Mouse (Mus musculus) intestine, embryonic 14.5 days (tissue): ENCODE measurements around the gene Kcnh1. TPM values are rescaled to one million over a fixed set of nuclear protein-coding genes. Genes with fewer than 3 reads are reported as not detected.

ENCODE experiments used
- ATAC-seq: fragments of 200-750 bp; cut with Nextera tagmentation; replicated peaks from 2 replicates; pipeline ENCODE4 v1.8.0; 2017; ENCODE audit warnings: low read depth, moderate number of reproducible peaks, moderate TSS enrichment, moderate library complexity; ENCODE audit not compliant: low FRiP score, low TSS enrichment
- DNase-seq: peaks from one replicate; pipeline ENCODE4 v3.0.0-alpha.2; 2018; ENCODE audit warnings: low spot score
- H3K27ac ChIP-seq: fragments of 300-500 bp; sonication (generic); 2 replicates; pipeline ENCODE4 v1.5.1; 2014; ENCODE audit warnings: low read depth, mild to moderate bottlenecking, control low read depth
- H3K27me3 ChIP-seq: fragments of 300-500 bp; sonication (generic); replicated peaks from 2 replicates; pipeline ENCODE4 v1.6.1; 2014; ENCODE audit warnings: low read length, control low read depth; ENCODE audit not compliant: control insufficient read depth, insufficient read depth
- H3K36me3 ChIP-seq: fragments of 300-500 bp; sonication (generic); 2 replicates; pipeline ENCODE4 v1.6.1; 2014; ENCODE audit warnings: low read length, control low read depth; ENCODE audit not compliant: control insufficient read depth, insufficient read depth
- H3K4me1 ChIP-seq: fragments of 300-500 bp; sonication (generic); replicated peaks from 2 replicates; pipeline ENCODE4 v1.6.1; 2014; ENCODE audit warnings: low read length, control low read depth, mixed read lengths; ENCODE audit not compliant: control insufficient read depth, insufficient read depth
- H3K4me2 ChIP-seq: fragments of 300-500 bp; sonication (generic); 2 replicates; pipeline ENCODE4 v1.6.1; 2014; ENCODE audit warnings: low read length
- H3K4me3 ChIP-seq: fragments of 300-500 bp; sonication (generic); 2 replicates; pipeline ENCODE4 v1.5.1; 2014; ENCODE audit warnings: low read depth, low read length, control low read depth, mixed read lengths
- H3K9ac ChIP-seq: fragments of 300-500 bp; sonication (generic); 2 replicates; pipeline ENCODE4 v1.6.1; 2014; ENCODE audit warnings: mild to moderate bottlenecking, low read length
- H3K9me3 ChIP-seq: fragments of 300-500 bp; sonication (generic); 2 replicates; pipeline ENCODE4 v1.6.1; 2016; ENCODE audit warnings: low read length, control low read depth; ENCODE audit not compliant: control insufficient read depth
- whole genome bisulfite sequencing: fragments of 180-500 bp; shearing (Covaris S2); extraction: QIAGEN DNeasy Blood & Tissue Kit; methylation state at CpG from one replicate; pipeline ENCODE4 v1.1.7; 2014; 5-methylcytosine and 5-hydroxymethylcytosine counted together
- polyA plus RNA-seq: library from polyadenylated mRNA; unstranded; fragments of >200 nt; fragmentation: Nextera tagmentation; extraction: Ambion mirVana; gene quantifications from 2 replicates; pipeline ENCODE4 v1.2.1, GENCODE M21; 2014

Gene Kcnh1
- polyA plus RNA-seq, 1 experiment from 2014 or later, result 0.85 TPM

DNA sequence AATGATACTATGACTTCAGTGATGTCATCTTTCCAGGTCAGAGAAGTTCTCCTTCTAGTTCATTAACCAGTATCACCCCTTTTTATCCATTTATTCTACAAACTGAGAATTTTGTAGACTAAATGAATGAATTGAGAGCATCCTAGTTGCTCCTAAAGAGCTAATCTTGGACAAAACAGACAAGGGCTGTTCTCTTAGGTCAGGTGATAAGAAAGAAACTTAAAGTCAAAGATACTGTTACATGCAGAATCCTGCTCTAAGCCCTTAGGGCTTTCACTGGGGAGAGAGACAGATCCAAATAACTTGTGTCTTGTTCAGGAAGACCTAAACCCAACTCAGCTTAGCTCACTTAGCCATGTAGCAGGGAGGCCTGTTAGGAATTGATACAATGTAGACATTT is 312.3 kb downstream of the Kcnh1 start:
- Histone ChIP-seq H3K9ac (no peak overlapping the region), H3K27me3 (no peaks in the 10 kb centered on the region), H3K4me1 (no peaks in the 10 kb centered on the region), H3K36me3 (no peaks in the 10 kb centered on the region), H3K27ac (no peak overlapping the region), H3K4me3 (no peak overlapping the region), H3K9me3 (no peaks in the 10 kb centered on the region), H3K4me2 (no peak overlapping the region)
- DNase-seq, result no peak
- no peak for ATAC-seq

DNA sequence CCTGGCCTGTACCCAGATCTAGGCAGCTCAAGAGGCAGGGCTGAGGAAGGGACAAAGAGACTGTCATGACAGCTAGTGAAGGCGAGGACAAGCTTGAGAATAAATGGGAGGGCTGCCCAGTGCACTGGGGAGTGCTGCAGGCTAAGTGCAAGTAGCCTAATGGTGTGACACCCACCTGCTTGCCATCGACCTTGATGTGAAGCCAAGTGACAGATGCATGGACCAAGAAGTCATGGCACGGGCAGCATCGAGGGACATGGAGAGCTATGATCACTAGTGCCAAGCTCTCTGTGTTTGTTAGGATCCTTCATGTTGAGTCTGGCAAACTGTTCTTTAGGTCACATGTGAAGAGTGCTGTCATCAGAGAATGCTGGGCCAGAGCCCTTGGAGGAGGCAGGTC is 313.1 kb downstream of the Kcnh1 start:
- H3K9me3 ChIP-seq, result no peaks in the 10 kb centered on the region
- no peaks in the 10 kb centered on the region for H3K4me1 ChIP-seq
- no peaks in the 10 kb centered on the region for H3K36me3 ChIP-seq
- H3K27ac ChIP-seq, result no peak overlapping the region
- H3K27me3 ChIP-seq, result no peaks in the 10 kb centered on the region
- DNase-seq (no peak), ATAC-seq (no peak)
- H3K9ac ChIP-seq, result no peak overlapping the region
- H3K4me3 ChIP-seq, result no peak overlapping the region
- 88% methylated on average over 4 of the region's 4 CpGs for WGBS
- H3K4me2 ChIP-seq, result no peak overlapping the region

DNA sequence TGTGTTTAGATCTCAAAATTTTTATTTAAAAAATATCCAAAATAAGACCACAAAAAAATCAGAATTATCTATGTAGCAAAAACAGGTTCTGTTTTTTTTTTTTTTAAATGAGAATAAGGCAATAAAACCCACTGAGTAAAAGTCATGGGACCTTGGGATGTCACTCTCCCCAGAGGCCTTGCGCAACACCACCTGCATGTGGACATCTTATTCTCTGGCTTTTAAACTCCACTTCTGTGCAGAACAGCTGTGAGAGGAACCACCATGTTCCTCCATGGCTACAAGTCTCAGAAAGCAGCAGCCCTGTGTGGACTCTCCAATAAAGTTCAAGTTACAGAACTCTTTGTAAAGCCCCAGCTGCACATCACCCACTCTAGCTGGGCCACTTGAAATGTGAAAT is 322.2 kb downstream of the Kcnh1 start:
- no peak for DNase-seq
- no peaks in the 10 kb centered on the region for H3K4me1 ChIP-seq
- WGBS, result 100% methylated on average over 1 of the region's 1 CpGs
- no peak overlapping the region for H3K27ac ChIP-seq
- ATAC-seq, result no peak
- H3K36me3 ChIP-seq, result no peaks in the 10 kb centered on the region
- H3K27me3 ChIP-seq, result no peaks in the 10 kb centered on the region
- H3K4me3 ChIP-seq, result no peak overlapping the region
- H3K9ac ChIP-seq, result no peak overlapping the region
- no peaks in the 10 kb centered on the region for H3K9me3 ChIP-seq
- H3K4me2 ChIP-seq, result no peak overlapping the region

DNA sequence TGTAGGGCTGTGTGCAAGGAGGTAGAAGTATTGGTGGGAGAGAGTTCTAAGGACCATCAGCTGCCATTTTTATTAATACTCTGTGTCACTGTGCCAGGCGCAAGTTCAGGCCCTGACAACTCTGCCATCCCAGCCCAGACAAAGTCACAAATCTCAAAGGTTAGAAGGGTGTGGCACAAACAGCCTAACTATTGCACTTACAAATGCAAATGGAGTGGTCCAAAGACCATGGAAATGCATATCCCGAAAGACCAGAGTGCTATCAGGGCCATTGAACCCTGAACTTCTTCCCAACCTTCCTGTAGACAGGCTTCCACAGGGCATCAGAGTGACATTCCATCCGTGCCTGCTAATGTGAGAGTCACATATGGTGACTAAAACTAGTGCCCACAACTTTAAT is 324.8 kb downstream of the Kcnh1 start:
- Histone ChIP-seq H3K27ac (no peak overlapping the region), H3K4me3 (no peak overlapping the region), H3K36me3 (no peaks in the 10 kb centered on the region), H3K27me3 (no peaks in the 10 kb centered on the region), H3K9ac (no peak overlapping the region), H3K4me2 (no peak overlapping the region), H3K9me3 (no peaks in the 10 kb centered on the region), H3K4me1 (no peaks in the 10 kb centered on the region)
- DNase-seq, result no peak
- no peak for ATAC-seq
- 87% methylated on average over 3 of the region's 3 CpGs for WGBS

DNA sequence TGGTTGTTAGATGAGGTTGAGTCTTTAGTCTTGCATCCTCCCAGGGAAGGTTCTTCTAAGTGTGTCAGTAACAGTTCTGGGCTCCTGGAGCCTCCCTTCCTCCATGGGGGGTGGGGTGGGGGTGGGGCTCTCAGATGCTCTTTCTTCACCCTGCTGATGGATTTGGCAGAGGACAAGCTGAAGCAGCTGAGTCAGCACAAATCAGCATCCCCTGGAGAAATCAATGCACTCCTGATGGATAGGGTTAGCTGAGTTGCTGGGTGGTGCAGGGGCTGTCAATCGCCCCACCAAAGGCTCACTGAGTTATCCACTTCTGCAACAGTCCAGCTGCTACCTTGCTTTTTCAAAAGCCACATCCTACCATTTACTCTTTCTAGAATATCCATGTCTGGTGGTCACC is 329.1 kb downstream of the Kcnh1 start:
- peaks cover 4% of the 10 kb centered on the region for H3K4me1 ChIP-seq
- H3K27me3 ChIP-seq, result no peaks in the 10 kb centered on the region
- DNase-seq, result no peak
- no peak overlapping the region for H3K9ac ChIP-seq
- no peak overlapping the region for H3K4me2 ChIP-seq
- H3K36me3 ChIP-seq, result no peaks in the 10 kb centered on the region
- ATAC-seq, result no peak
- no peak overlapping the region for H3K27ac ChIP-seq
- no peaks in the 10 kb centered on the region for H3K9me3 ChIP-seq
- WGBS, result 91% methylated on average over 1 of the region's 1 CpGs
- H3K4me3 ChIP-seq, result no peak overlapping the region

DNA sequence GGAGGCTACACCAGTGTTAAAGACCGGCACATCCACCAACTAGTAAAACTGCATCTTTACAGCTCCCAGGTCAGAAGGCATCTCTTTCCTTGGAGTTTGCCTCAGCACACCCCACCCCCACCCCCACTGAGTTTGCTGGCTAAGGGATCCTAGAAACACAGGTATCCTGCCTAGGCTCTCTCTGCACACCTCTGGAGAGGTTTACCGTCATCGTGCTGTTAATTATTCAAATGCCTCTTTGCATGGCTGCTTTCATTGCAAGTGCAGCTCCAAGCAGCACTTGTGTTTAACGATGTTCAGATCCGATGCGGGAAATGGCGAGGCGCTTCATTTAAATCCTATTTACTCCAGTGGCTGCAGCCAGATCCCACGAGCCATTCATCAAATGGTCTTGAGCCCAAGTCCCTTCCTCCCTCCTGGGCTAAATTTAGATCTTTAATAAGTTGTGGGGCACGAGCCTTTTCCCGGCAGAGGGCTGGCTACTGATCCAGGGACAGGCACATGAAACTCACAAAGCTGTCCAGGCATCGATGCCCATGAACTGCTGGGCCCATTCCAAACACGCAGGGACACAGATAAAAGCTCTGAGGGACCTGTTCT is 330.4 kb downstream of the Kcnh1 start:
- ATAC-seq, result no peak
- Histone ChIP-seq H3K4me3 (no peak overlapping the region), H3K27me3 (no peaks in the 10 kb centered on the region), H3K27ac (no peak overlapping the region), H3K36me3 (no peaks in the 10 kb centered on the region), H3K4me2 (no peak overlapping the region), H3K9ac (no peak overlapping the region), H3K9me3 (no peaks in the 10 kb centered on the region), H3K4me1 (peaks cover 4% of the 10 kb centered on the region)
- 44% methylated on average over 13 of the region's 13 CpGs for WGBS
- no peak for DNase-seq

DNA sequence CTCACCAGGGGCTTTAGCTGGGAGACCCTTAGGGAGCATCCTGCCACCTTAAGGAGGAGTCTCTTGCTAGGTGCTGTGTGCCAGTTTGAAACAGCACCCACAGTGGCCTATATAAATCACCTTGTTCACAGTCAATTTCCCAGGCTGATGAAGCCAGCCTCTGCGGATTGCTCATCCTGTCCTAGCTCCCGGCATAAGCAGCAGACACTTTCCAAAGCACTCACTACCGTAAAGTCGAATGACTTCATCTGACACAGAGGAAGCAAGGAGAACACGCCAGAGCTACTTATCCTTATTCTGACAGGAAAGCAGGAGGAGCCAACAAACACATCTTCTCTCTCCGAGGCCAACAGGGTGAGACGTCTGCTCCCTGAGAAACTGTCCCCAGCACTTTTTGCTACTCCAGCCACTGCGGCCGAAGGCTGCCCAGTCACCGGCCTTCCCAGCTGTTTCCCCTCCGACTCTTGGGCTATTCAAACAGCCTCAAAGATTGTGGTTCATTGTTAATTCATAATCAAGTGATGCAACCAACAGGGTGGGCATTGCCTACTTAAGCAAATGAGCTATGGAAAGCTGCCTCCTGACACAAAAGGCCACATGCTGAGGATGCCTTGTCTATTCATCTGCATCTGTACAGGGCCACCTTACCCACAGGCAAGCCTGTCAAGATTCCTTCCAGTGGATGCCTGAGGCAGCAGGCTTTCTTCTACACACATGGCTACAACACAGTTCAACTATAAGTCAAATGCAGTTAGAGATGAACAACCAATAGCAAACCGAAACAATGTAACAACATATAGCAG is 332.0 kb downstream of the Kcnh1 start:
- Histone ChIP-seq H3K9ac (no peak overlapping the region), H3K27ac (no peak overlapping the region), H3K9me3 (no peaks in the 10 kb centered on the region), H3K4me3 (no peak overlapping the region), H3K4me2 (no peak overlapping the region), H3K4me1 (peaks cover 4% of the 10 kb centered on the region), H3K27me3 (no peaks in the 10 kb centered on the region), H3K36me3 (no peaks in the 10 kb centered on the region)
- DNase-seq (no peak), ATAC-seq (no peak)
- 50% methylated on average over 12 of the region's 12 CpGs for WGBS

DNA sequence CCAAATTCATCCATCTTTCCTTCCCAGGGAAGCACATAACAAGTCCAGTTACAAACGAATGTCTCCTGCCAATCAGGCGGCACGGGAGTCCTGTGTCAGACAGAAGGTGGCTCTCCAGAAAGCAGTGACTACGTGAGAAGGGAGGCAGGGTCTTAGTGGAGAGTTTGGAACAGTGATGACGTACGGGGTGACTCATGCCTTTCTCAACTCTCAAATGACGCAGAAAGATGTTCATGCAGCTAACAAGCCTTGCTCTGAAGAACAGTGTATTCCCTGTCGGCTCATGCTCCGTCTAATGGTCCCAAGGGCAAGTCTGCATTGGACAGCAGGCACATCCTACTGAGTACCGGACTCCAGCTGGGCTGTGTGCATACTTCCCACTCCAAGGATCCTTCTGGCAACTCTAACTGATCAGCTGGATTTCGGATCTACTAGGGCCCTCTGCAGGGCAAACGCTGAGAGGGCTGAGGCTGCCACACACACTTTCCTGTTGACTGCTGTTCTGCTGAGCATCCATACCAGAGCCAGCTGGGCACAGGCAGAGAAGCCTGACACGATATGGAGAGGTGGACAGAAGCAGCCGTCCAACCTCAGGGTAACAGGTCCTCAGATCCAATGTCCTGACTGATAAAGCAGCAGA is 335.3 kb downstream of the Kcnh1 start:
- H3K9me3 ChIP-seq, result no peaks in the 10 kb centered on the region

More for the DNA sequence above, 335.3 kb downstream of the Kcnh1 start:
- Histone ChIP-seq H3K27ac (no peak overlapping the region), H3K9ac (no peak overlapping the region), H3K27me3 (no peaks in the 10 kb centered on the region), H3K4me1 (peaks cover 4% of the 10 kb centered on the region), H3K4me2 (no peak overlapping the region), H3K36me3 (no peaks in the 10 kb centered on the region), H3K4me3 (no peak overlapping the region)
- WGBS, result 70% methylated on average over 14 of the region's 14 CpGs
- DNase-seq (no peak), ATAC-seq (no peak)
